ENCODE assay signal across 12 mouse cellular contexts in the genomic region with DNA sequence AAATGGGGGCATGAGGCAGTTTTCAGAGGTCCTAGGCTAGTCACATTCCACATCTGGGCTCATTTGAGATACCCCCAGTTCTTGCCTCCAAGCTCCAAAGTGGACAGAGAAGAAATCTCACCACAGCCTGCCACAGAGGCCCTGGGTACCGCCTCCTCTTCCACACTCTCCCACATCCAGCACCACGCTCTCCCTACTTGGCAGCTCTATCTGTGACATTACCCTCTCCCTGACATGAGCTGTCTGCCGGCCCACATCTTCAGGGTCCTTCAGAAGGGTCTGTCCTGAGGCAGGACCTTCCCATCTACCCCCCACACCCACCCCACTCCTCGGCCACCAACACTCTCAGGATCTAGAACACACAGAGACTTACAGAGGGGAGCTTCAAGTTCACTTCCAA. TPM values are rescaled to one million over a fixed set of nuclear protein-coding genes. Genes with fewer than 3 reads are reported as not detected.
DNase-seq lines count a peak whose midpoint lies in the region; ATAC-seq and TF ChIP-seq lines count a peak whose summit lies in the region.
"Had no signal": no experiment of that assay in that cellular context is flagged by ENCODE, and none has a peak within 500 bp of the region (broad histone marks: within the 10 kb centered on the region; RNA-seq: fewer than 3 reads in every experiment).

No protein-coding gene starts in this region.

- ATAC-seq in intestine, embryonic 15.5 days: no peak
- no peak for ATAC-seq in intestine, postnatal 0 days
- ATAC-seq in hindbrain, embryonic 15.5 days (ENCODE audit: low FRiP score, low read depth): no peak
- ATAC-seq in midbrain, postnatal 0 days (ENCODE audit: low FRiP score): no peak
- no peak for ATAC-seq in activated CD4-positive, CD25-positive, alpha-beta regulatory T cell, adult 4 months

- H3K27ac ChIP-seq in intestine, embryonic 15.5 days: no peak overlapping the region
- no peak overlapping the region for H3K27ac ChIP-seq in intestine, postnatal 0 days (ENCODE audit: low read depth, low read length)
- H3K27ac ChIP-seq in forebrain, embryonic 10.5 days: no peak overlapping the region
- no peak overlapping the region for H3K27ac ChIP-seq in hindbrain, embryonic 15.5 days (replicated peaks)
- no peak overlapping the region for H3K27ac ChIP-seq in midbrain, postnatal 0 days (ENCODE audit: low read depth, low read length)
- H3K27ac ChIP-seq: macrophage had no signal

- DNase-seq in forebrain, embryonic 10.5 days (ENCODE audit: extremely low spot score, low spot score): no peak
- DNase-seq in midbrain, postnatal 0 days (ENCODE audit: low spot score): no peak
- no peak for DNase-seq in embryo, embryonic 11 days
- DNase-seq in heart, postnatal 4 days: no peak
- DNase-seq: kidney, adult 9 months had no signal

- no peaks in the 10 kb centered on the region for H3K9me3 ChIP-seq in intestine, embryonic 15.5 days
- H3K9me3 ChIP-seq in intestine, postnatal 0 days (ENCODE audit: control insufficient read depth): no peaks in the 10 kb centered on the region
- peaks cover 5% of the 10 kb centered on the region; the same call in 1 of the 2 replicates for H3K9me3 ChIP-seq in forebrain, embryonic 10.5 days
- H3K9me3 ChIP-seq in hindbrain, embryonic 15.5 days: no peaks in the 10 kb centered on the region
- H3K9me3 ChIP-seq in midbrain, postnatal 0 days (ENCODE audit: low read length): no peaks in the 10 kb centered on the region

- H3K4me2 ChIP-seq in intestine, embryonic 15.5 days (replicated peaks): 0 out of 2 replicates have a peak overlapping the region, but pooled peaks have one; percentile 66
- H3K4me2 ChIP-seq in intestine, postnatal 0 days (replicated peaks; ENCODE audit: low read depth): no peak overlapping the region
- peak overlapping the region; percentile 65 for H3K4me2 ChIP-seq in hindbrain, embryonic 15.5 days
- peak overlapping the region; percentile 78 for H3K4me2 ChIP-seq in midbrain, postnatal 0 days (ENCODE audit: low read depth, low read length, poor library complexity, severe bottlenecking)

- no peaks in the 10 kb centered on the region; the same call in 1 of the 2 replicates for H3K4me1 ChIP-seq in intestine, embryonic 15.5 days (replicated peaks)
- H3K4me1 ChIP-seq in intestine, postnatal 0 days (replicated peaks; ENCODE audit: control insufficient read depth, insufficient read depth, low read length): no peaks in the 10 kb centered on the region
- peaks cover 25% of the 10 kb centered on the region for H3K4me1 ChIP-seq in forebrain, embryonic 10.5 days
- peaks cover 26% of the 10 kb centered on the region for H3K4me1 ChIP-seq in hindbrain, embryonic 15.5 days (replicated peaks)
- peaks cover 7% of the 10 kb centered on the region; the same call in 1 of the 2 replicates for H3K4me1 ChIP-seq in midbrain, postnatal 0 days (ENCODE audit: insufficient read depth, low read length)

- no peak for TF ChIP-seq CTCF in intestine, postnatal 0 days (IDR thresholded peaks at IDR 0.05; ENCODE audit: low read depth)
- no peak for TF ChIP-seq CTCF in midbrain, postnatal 0 days (IDR thresholded peaks at IDR 0.05)

- H3K36me3 ChIP-seq in intestine, embryonic 15.5 days: no peaks in the 10 kb centered on the region
- no peaks in the 10 kb centered on the region for H3K36me3 ChIP-seq in intestine, postnatal 0 days (ENCODE audit: control insufficient read depth, insufficient read depth)
- no peaks in the 10 kb centered on the region for H3K36me3 ChIP-seq in forebrain, embryonic 10.5 days (replicated peaks)
- no peaks in the 10 kb centered on the region for H3K36me3 ChIP-seq in hindbrain, embryonic 15.5 days
- H3K36me3 ChIP-seq in midbrain, postnatal 0 days (ENCODE audit: insufficient read depth, low read length): no peaks in the 10 kb centered on the region

- no peaks in the 10 kb centered on the region for H3K27me3 ChIP-seq in intestine, embryonic 15.5 days (replicated peaks)
- 0 out of 2 replicates have a peak, but pooled peaks cover 13% of the 10 kb centered on the region for H3K27me3 ChIP-seq in intestine, postnatal 0 days (replicated peaks; ENCODE audit: control insufficient read depth, insufficient read depth, low read length)
- H3K27me3 ChIP-seq in forebrain, embryonic 10.5 days (ENCODE audit: poor library complexity, severe bottlenecking): peaks cover 32% of the 10 kb centered on the region
- H3K27me3 ChIP-seq in hindbrain, embryonic 15.5 days: no peaks in the 10 kb centered on the region
- H3K27me3 ChIP-seq in midbrain, postnatal 0 days (ENCODE audit: insufficient read depth, low read length): no peaks in the 10 kb centered on the region

- WGBS in intestine, embryonic 15.5 days: 44% methylated on average over 4 of the region's 4 CpGs
- WGBS in intestine, postnatal 0 days: 54% methylated on average over 4 of the region's 4 CpGs
- WGBS in forebrain, embryonic 10.5 days: 44% methylated on average over 4 of the region's 4 CpGs
- WGBS in hindbrain, embryonic 15.5 days: 35% methylated on average over 4 of the region's 4 CpGs
- 37% methylated on average over 4 of the region's 4 CpGs for WGBS in midbrain, postnatal 0 days

- H3K9ac ChIP-seq in intestine, embryonic 15.5 days: no peak overlapping the region
- H3K9ac ChIP-seq in intestine, postnatal 0 days (ENCODE audit: low read depth, low read length): no peak overlapping the region
- H3K9ac ChIP-seq in hindbrain, embryonic 15.5 days: peak overlapping the region; percentile 57
- peak overlapping the region; percentile 90 for H3K9ac ChIP-seq in midbrain, postnatal 0 days (replicated peaks; ENCODE audit: low read length, poor library complexity, severe bottlenecking)

- H3K4me3 ChIP-seq in intestine, embryonic 15.5 days (replicated peaks): no peak overlapping the region
- H3K4me3 ChIP-seq in intestine, postnatal 0 days (ENCODE audit: low read depth, low read length): no peak overlapping the region
- H3K4me3 ChIP-seq in forebrain, embryonic 10.5 days: peak overlapping the region; percentile 64
- peak overlapping the region; percentile 53 for H3K4me3 ChIP-seq in hindbrain, embryonic 15.5 days
- peak overlapping the region; percentile 64 for H3K4me3 ChIP-seq in midbrain, postnatal 0 days (ENCODE audit: low read depth, low read length)

RNA-seq across cellular contexts. Expression of gene Rimbp2, which starts 1.8 kb away (rescaled TPM):
- 0.98 and 1.5 TPM in 2 replicates for polyA plus RNA-seq in intestine, embryonic 15.5 days (2015; fragmentation: Nextera tagmentation; extraction: Ambion mirVana)
- polyA plus RNA-seq in intestine, postnatal 0 days (2015; fragmentation: Nextera tagmentation; extraction: Ambion mirVana): 0.13 and 0.34 TPM in 2 replicates
- polyA plus RNA-seq in forebrain, embryonic 10.5 days (2016; fragmentation: Nextera tagmentation; extraction: Ambion mirVana): 0.27 and 0.70 TPM in 2 replicates
- 6.6 and 7.3 TPM in 2 replicates for polyA plus RNA-seq in hindbrain, embryonic 15.5 days (2015; fragmentation: Nextera tagmentation; extraction: Ambion mirVana)
- 22.7 and 29.1 TPM in 2 replicates for total RNA-seq in midbrain, postnatal 0 days (2014; rRNA removed)
- polyA plus RNA-seq in midbrain, postnatal 0 days (2015; fragmentation: Nextera tagmentation; extraction: Ambion mirVana): 5.2 and 6.1 TPM in 2 replicates
- polyA plus RNA-seq in activated CD4-positive, CD25-positive, alpha-beta regulatory T cell, adult 4 months (2017; shearing (Covaris generic)): not detected
- total RNA-seq in heart, postnatal 4 days (2021): under 1 TPM; 0.05 to 0.25 TPM
- total RNA-seq: neutrophil, adult 5-6 weeks had no signal
- polyA plus RNA-seq: C2C12, macrophage had no signal

RNA-seq across cellular contexts. Expression of gene Stx2, which starts 56.9 kb away (rescaled TPM):
- 21.1 and 24.1 TPM in 2 replicates for polyA plus RNA-seq in intestine, embryonic 15.5 days (2015; fragmentation: Nextera tagmentation; extraction: Ambion mirVana)
- polyA plus RNA-seq in intestine, postnatal 0 days (2015; fragmentation: Nextera tagmentation; extraction: Ambion mirVana): 8.7 and 12.3 TPM in 2 replicates
- polyA plus RNA-seq in forebrain, embryonic 10.5 days (2016; fragmentation: Nextera tagmentation; extraction: Ambion mirVana): 24.9 and 25.3 TPM in 2 replicates
- polyA plus RNA-seq in hindbrain, embryonic 15.5 days (2015; fragmentation: Nextera tagmentation; extraction: Ambion mirVana): 16.8 and 17.9 TPM in 2 replicates
- total RNA-seq in midbrain, postnatal 0 days (2014; rRNA removed): 15.5 and 15.9 TPM in 2 replicates
- polyA plus RNA-seq in midbrain, postnatal 0 days (2015; fragmentation: Nextera tagmentation; extraction: Ambion mirVana): 11.9 and 12.0 TPM in 2 replicates
- polyA plus RNA-seq in activated CD4-positive, CD25-positive, alpha-beta regulatory T cell, adult 4 months (2017; shearing (Covaris generic)): 1 to 10 TPM in 1 of 2 experiments, under 1 TPM in 1; 0.88 to 3.0 TPM
- 10 to 100 TPM; 20.4 to 21.6 TPM for total RNA-seq in heart, postnatal 4 days (2021)

Comparison
In these comparisons a context has a peak if more than half of its experiments do, and no peak if none do; other contexts are left out.
1. H3K4me3 ChIP-seq: peak in forebrain, embryonic 10.5 days (single experiment), hindbrain, embryonic 15.5 days (single experiment) and midbrain, postnatal 0 days (single experiment); none in intestine, embryonic 15.5 days (single experiment) and intestine, postnatal 0 days (single experiment).
2. H3K9ac ChIP-seq: peak in hindbrain, embryonic 15.5 days (single experiment) and midbrain, postnatal 0 days (single experiment); none in intestine, embryonic 15.5 days (single experiment) and intestine, postnatal 0 days (single experiment).